Mouse (Mus musculus): ENCODE measurements around the gene Stim2. TPM values are rescaled to one million over a fixed set of nuclear protein-coding genes. Genes with fewer than 3 reads are reported as not detected.

Gene Stim2
- total RNA-seq, 1 experiment from 2014 or later = 19.4 TPM

- no peak for ATAC-seq (replicated peaks; ENCODE audit: low read depth, poor library complexity, severe bottlenecking)
These were observed 5.7 kb upstream of the Stim2 start for GRCm38 (mm10) chr5:53992616-53993015.

- no peak for ATAC-seq (replicated peaks; ENCODE audit: low read depth, poor library complexity, severe bottlenecking)
These were observed 3.7 kb upstream of the Stim2 start for GRCm38 (mm10) chr5:53994576-53994975.

- peak; percentile 62 for ATAC-seq (replicated peaks; ENCODE audit: low read depth, poor library complexity, severe bottlenecking)
These were observed 3.0 kb upstream of the Stim2 start for GRCm38 (mm10) chr5:53995316-53995715.

GRCm38 (mm10) chr5:53996822-53997221 is 1.5 kb upstream of the Stim2 start:
- no peak for ATAC-seq (replicated peaks; ENCODE audit: low read depth, poor library complexity, severe bottlenecking)

GRCm38 (mm10) chr5:53998743-53999460 is 603 bp downstream of the Stim2 start:
- ATAC-seq (replicated peaks; ENCODE audit: low read depth, poor library complexity, severe bottlenecking) = peak; percentile 30

GRCm38 (mm10) chr5:53999461-53999770 is 1.1 kb downstream of the Stim2 start:
- no peak for ATAC-seq (replicated peaks; ENCODE audit: low read depth, poor library complexity, severe bottlenecking)

- ATAC-seq (replicated peaks; ENCODE audit: low read depth, poor library complexity, severe bottlenecking) = no peak
These were observed 1.5 kb downstream of the Stim2 start for GRCm38 (mm10) chr5:53999831-54000230.

GRCm38 (mm10) chr5:54001021-54001420 is 2.7 kb downstream of the Stim2 start:
- ATAC-seq (replicated peaks; ENCODE audit: low read depth, poor library complexity, severe bottlenecking) = no peak

- ATAC-seq (replicated peaks; ENCODE audit: low read depth, poor library complexity, severe bottlenecking) = 0 out of 2 replicates have a peak, but pooled peaks have one; percentile 36
These were observed 7.0 kb downstream of the Stim2 start for GRCm38 (mm10) chr5:54005111-54005864.

- ATAC-seq (replicated peaks; ENCODE audit: low read depth, poor library complexity, severe bottlenecking) = no peak
These were observed 7.5 kb downstream of the Stim2 start for GRCm38 (mm10) chr5:54005865-54006225.

GRCm38 (mm10) chr5:54006845-54007244 is 8.5 kb downstream of the Stim2 start:
- no peak for ATAC-seq (replicated peaks; ENCODE audit: low read depth, poor library complexity, severe bottlenecking)

GRCm38 (mm10) chr5:54007617-54008016 is 9.3 kb downstream of the Stim2 start:
- ATAC-seq (replicated peaks; ENCODE audit: low read depth, poor library complexity, severe bottlenecking) = no peak

- ATAC-seq (replicated peaks; ENCODE audit: low read depth, poor library complexity, severe bottlenecking) = peak; percentile 54; the same call in 1 of the 2 replicates
These were observed 15.0 kb downstream of the Stim2 start for GRCm38 (mm10) chr5:54013271-54013670.

GRCm38 (mm10) chr5:54017143-54017542 is 18.8 kb downstream of the Stim2 start:
- ATAC-seq (replicated peaks; ENCODE audit: low read depth, poor library complexity, severe bottlenecking) = no peak

GRCm38 (mm10) chr5:54018856-54019255 is 20.6 kb downstream of the Stim2 start:
- no peak for ATAC-seq (replicated peaks; ENCODE audit: low read depth, poor library complexity, severe bottlenecking)

GRCm38 (mm10) chr5:54019546-54019945 is 21.2 kb downstream of the Stim2 start:
- peak; percentile 82 for ATAC-seq (replicated peaks; ENCODE audit: low read depth, poor library complexity, severe bottlenecking)

- no peak for ATAC-seq (replicated peaks; ENCODE audit: low read depth, poor library complexity, severe bottlenecking)
These were observed 26.3 kb downstream of the Stim2 start for GRCm38 (mm10) chr5:54024610-54025009.

- peak; percentile 97 for ATAC-seq (replicated peaks; ENCODE audit: low read depth, poor library complexity, severe bottlenecking)
These were observed 27.3 kb downstream of the Stim2 start for GRCm38 (mm10) chr5:54025630-54026029.

- ATAC-seq (replicated peaks; ENCODE audit: low read depth, poor library complexity, severe bottlenecking) = no peak
These were observed 34.9 kb downstream of the Stim2 start for GRCm38 (mm10) chr5:54033217-54033616.

GRCm38 (mm10) chr5:54034680-54035079 is 36.4 kb downstream of the Stim2 start:
- no peak for ATAC-seq (replicated peaks; ENCODE audit: low read depth, poor library complexity, severe bottlenecking)

GRCm38 (mm10) chr5:54038615-54039014 is 40.3 kb downstream of the Stim2 start:
- peak; percentile 85 for ATAC-seq (replicated peaks; ENCODE audit: low read depth, poor library complexity, severe bottlenecking)

GRCm38 (mm10) chr5:54040527-54040926 is 42.2 kb downstream of the Stim2 start:
- ATAC-seq (replicated peaks; ENCODE audit: low read depth, poor library complexity, severe bottlenecking) = no peak

Measured in common myeloid progenitor, adult 5-6 weeks (primary cell).